Mouse (Mus musculus): ENCODE measurements around the gene Olfr466. TPM values are rescaled to one million over a fixed set of nuclear protein-coding genes. Genes with fewer than 3 reads are reported as not detected.
A peak's percentile ranks its signal among the peaks of the same experiment; 100 is the strongest.

Olfr466 gene
- polyA plus RNA-seq, 1 experiment from 2014 or later = not detected

DNA sequence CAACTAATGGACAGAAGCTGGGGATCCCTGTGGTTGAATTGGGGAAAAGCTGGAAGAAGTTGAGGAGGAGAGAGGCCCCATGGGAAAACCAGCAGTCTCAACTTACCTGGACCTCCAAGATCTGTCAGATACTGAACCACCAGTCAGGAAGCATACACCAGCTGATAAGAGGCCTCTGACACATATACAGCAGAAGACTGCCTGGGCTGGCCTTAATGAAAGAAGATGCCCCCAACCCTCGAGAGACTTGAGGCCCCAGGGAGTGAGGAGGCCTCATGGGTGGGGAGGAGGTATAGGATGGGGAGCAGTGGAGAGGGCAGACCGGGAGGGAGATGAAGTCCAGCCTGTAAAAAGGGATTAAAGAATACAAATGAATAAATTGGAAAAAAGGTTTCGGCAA lies 29.1 kb upstream of the Olfr466 start:
- H3K27me3 ChIP-seq (replicated peaks; ENCODE audit: insufficient read depth, low read length) = no peaks in the 10 kb centered on the region
- no peak overlapping the region for H3K4me2 ChIP-seq (replicated peaks; ENCODE audit: low read depth, low read length)
- ATAC-seq = no peak
- no peak for DNase-seq (ENCODE audit: low spot score)
- H3K9me3 ChIP-seq (ENCODE audit: low read length) = no peaks in the 10 kb centered on the region
- no peaks in the 10 kb centered on the region for H3K36me3 ChIP-seq (ENCODE audit: insufficient read depth, low read length)
- H3K9ac ChIP-seq (replicated peaks; ENCODE audit: low read depth) = no peak overlapping the region
- WGBS = 52% methylated on average over 3 of the region's 3 CpGs
- no peak overlapping the region for H3K27ac ChIP-seq (ENCODE audit: low read length)
- no peak for TF ChIP-seq CTCF (IDR thresholded peaks at IDR 0.05)
- TF ChIP-seq EP300 (IDR thresholded peaks at IDR 0.05) = no peak
- H3K4me1 ChIP-seq (ENCODE audit: insufficient read depth, low read depth, low read length) = no peaks in the 10 kb centered on the region
- H3K4me3 ChIP-seq (ENCODE audit: low read depth, low read length) = no peak overlapping the region

DNA sequence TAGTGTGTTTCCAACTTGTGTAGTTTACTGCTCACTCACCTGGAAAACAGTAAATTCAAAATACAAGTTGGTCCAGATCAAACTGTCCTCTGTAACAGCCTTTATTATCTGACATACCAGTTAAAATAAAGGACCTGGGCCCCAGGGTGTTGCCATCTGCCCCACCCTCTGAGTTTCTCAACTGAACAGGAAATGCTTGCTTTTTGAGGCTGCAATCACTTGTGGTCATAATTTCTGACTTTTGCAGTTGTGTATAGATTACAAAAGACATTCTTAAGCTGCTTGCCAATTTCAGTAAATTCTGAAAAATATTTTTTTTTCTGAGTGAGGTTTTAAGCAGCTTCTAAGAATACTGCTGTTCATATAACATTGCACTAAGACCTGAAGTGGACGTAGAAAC lies 27.9 kb upstream of the Olfr466 start:
- H3K27me3 ChIP-seq (replicated peaks; ENCODE audit: insufficient read depth, low read length) = no peaks in the 10 kb centered on the region
- WGBS = 76% methylated on average over 1 of the region's 1 CpGs
- H3K9ac ChIP-seq (replicated peaks; ENCODE audit: low read depth) = no peak overlapping the region
- DNase-seq (ENCODE audit: low spot score) = no peak
- no peaks in the 10 kb centered on the region for H3K9me3 ChIP-seq (ENCODE audit: low read length)
- no peaks in the 10 kb centered on the region for H3K36me3 ChIP-seq (ENCODE audit: insufficient read depth, low read length)
- TF ChIP-seq CTCF (IDR thresholded peaks at IDR 0.05) (no peak), EP300 (IDR thresholded peaks at IDR 0.05) (no peak)
- ATAC-seq = no peak
- H3K4me2 ChIP-seq (replicated peaks; ENCODE audit: low read depth, low read length) = no peak overlapping the region
- H3K4me1 ChIP-seq (ENCODE audit: insufficient read depth, low read depth, low read length) = no peaks in the 10 kb centered on the region
- no peak overlapping the region for H3K4me3 ChIP-seq (ENCODE audit: low read depth, low read length)
- no peak overlapping the region for H3K27ac ChIP-seq (ENCODE audit: low read length)

DNA sequence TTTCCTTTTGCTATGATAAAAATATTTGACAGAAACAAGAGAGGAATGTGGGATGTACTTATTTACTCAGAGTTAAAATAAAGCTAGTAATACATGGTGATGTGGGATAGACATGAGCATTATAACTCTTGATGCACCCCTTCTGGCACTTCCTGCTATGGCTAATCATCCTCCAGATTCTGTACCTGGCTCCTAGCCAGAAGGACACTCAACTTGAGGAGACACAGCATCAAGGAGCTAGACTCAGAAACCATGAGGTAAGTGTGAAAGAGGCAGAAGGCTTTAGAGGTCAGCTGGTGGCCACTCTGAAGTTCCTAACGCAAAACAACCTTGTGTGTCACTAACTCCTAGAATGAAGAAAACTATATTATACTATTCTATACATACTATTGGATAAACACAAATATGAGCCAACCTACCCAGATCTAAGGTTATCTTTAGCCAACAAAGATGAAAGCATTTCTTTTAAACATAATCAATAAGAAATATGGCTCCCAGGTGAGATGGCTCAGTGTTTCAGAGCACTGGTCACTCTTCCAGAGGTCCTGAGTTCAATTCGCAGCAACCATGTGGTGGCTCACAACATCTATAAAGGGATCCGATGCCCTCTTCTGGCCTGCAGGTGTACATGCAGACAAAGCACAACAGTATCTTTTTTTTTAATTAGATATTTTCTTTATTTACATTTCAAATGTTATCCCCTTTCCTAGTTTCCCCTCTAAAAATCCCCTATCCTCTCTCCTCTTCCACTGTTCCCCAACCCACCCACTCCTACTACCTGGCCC lies 22.8 kb upstream of the Olfr466 start:
- no peaks in the 10 kb centered on the region for H3K36me3 ChIP-seq (ENCODE audit: insufficient read depth, low read length)
- H3K9me3 ChIP-seq (ENCODE audit: low read length) = no peaks in the 10 kb centered on the region

DNA sequence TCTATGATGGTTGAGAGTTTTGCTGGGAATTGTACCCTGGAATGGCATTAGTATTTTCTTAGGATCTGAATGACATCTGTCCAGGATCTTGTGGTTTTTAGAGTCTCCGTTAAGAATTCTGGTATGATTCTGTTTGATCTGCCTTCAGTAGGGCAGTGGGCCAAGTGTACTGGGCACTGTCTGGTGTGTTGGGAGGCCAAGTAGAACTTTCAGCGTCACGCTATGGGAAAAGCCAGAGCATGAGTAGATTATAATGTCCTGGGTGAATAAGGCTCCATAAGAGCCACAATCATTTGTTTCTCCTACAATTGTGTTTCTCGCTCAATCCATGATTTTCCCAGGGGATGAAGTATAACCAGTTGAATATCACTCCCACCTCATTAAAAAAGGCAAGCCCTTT lies 12.3 kb upstream of the Olfr466 start, which contains the start of gene Olfr465-ps1:
Gene Olfr465-ps1 (plus strand): TSS at position 301 of the 400 bp plus-strand sequence.
- Histone ChIP-seq H3K4me3 (ENCODE audit: low read depth, low read length) (no peak within 1 kb of the TSS), H3K9me3 (ENCODE audit: low read length) (no peaks in the 10 kb centered on the region), H3K27me3 (replicated peaks; ENCODE audit: insufficient read depth, low read length) (no peaks in the 10 kb centered on the region), H3K27ac (ENCODE audit: low read length) (no peak within 1 kb of the TSS), H3K4me2 (replicated peaks; ENCODE audit: low read depth, low read length) (no peak within 1 kb of the TSS), H3K4me1 (ENCODE audit: insufficient read depth, low read depth, low read length) (no peaks in the 10 kb centered on the region), H3K36me3 (ENCODE audit: insufficient read depth, low read length) (no peaks in the 10 kb centered on the region), H3K9ac (replicated peaks; ENCODE audit: low read depth) (no peak within 1 kb of the TSS)
- TF ChIP-seq EP300 (IDR thresholded peaks at IDR 0.05) (no peak), CTCF (IDR thresholded peaks at IDR 0.05) (no peak)
- DNase-seq (ENCODE audit: low spot score) (no peak), ATAC-seq (no peak)
- 73% methylated on average over 4 of the region's 4 CpGs for WGBS

More for the DNA sequence above, 22.8 kb upstream of the Olfr466 start:
- Histone ChIP-seq H3K4me1 (ENCODE audit: insufficient read depth, low read depth, low read length) (no peaks in the 10 kb centered on the region), H3K4me3 (ENCODE audit: low read depth, low read length) (no peak overlapping the region), H3K27me3 (replicated peaks; ENCODE audit: insufficient read depth, low read length) (no peaks in the 10 kb centered on the region), H3K9ac (replicated peaks; ENCODE audit: low read depth) (no peak overlapping the region), H3K27ac (ENCODE audit: low read length) (no peak overlapping the region), H3K4me2 (replicated peaks; ENCODE audit: low read depth, low read length) (no peak overlapping the region)
- no peak for DNase-seq (ENCODE audit: low spot score)
- 67% methylated on average over 3 of the region's 3 CpGs for WGBS
- ATAC-seq = no peak
- peak; percentile 25 for TF ChIP-seq CTCF (IDR thresholded peaks at IDR 0.05)
- TF ChIP-seq EP300 (IDR thresholded peaks at IDR 0.05) = no peak

DNA sequence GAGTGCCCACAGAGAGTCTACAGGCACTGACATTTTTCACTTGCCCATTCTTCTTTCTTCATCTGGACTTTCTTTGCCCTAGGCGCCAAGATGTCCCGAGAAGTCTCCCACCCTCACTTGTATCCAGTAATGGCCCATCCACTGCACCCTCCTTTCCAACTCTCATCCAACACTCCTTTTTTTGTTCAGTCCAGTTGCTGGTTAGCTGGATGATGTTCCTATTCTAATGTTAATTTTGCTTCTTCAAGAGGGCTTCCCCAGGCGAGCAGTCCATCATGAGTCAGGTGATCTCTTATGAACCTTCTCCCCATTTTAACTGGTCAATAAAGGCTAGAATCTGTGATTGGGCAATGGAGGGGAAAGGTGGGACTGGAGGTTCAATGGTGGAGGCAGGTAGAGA lies 24.1 kb downstream of the Olfr466 start:
- DNase-seq (ENCODE audit: low spot score) (no peak), ATAC-seq (no peak)
- no peak overlapping the region for H3K27ac ChIP-seq (ENCODE audit: low read length)
- no peak overlapping the region for H3K4me2 ChIP-seq (replicated peaks; ENCODE audit: low read depth, low read length)
- no peak overlapping the region for H3K9ac ChIP-seq (replicated peaks; ENCODE audit: low read depth)
- H3K27me3 ChIP-seq (replicated peaks; ENCODE audit: insufficient read depth, low read length) = no peaks in the 10 kb centered on the region
- TF ChIP-seq CTCF (IDR thresholded peaks at IDR 0.05) = no peak
- TF ChIP-seq EP300 (IDR thresholded peaks at IDR 0.05) = no peak
- H3K9me3 ChIP-seq (ENCODE audit: low read length) = no peaks in the 10 kb centered on the region
- no peaks in the 10 kb centered on the region for H3K4me1 ChIP-seq (ENCODE audit: insufficient read depth, low read depth, low read length)
- H3K36me3 ChIP-seq (ENCODE audit: insufficient read depth, low read length) = no peaks in the 10 kb centered on the region
- H3K4me3 ChIP-seq (ENCODE audit: low read depth, low read length) = no peak overlapping the region
- 67% methylated on average over 3 of the region's 3 CpGs for WGBS

DNA sequence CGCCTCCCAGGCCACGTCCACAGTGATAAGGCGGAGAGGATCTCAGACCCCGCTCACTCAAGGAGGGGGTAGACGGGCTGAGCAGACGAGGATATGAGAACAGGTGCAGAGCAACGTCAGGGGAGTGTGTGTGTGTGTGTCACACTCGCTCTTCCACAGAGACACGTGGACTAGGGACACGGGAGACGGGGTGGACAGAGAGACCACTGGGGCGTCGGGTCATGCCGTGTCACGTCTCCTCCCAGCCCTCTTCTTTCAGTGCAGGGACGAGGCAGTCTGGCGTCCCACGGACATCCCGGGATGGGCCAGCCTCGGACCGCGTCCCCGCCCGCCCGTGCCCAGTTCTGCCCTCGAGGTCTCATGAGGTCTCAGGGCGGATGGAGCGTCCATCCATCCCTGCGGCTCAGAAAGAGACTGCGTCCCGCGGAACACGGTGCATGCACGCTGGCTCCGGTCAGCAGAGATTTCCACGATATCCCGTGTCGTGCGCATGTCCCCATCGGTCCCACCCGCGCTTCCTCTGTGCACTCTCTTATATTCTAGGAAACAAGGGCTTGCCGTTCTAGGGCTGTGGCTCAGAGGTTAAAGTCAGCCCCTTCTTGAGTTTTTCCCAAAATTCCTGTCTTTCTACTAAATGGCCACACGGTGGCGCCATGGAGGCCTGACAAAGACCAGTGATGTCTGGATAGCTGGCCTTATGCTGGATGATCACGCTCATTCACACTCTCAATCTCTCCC lies 25.9 kb downstream of the Olfr466 start:
- Histone ChIP-seq H3K9ac (replicated peaks; ENCODE audit: low read depth) (no peak overlapping the region), H3K36me3 (ENCODE audit: insufficient read depth, low read length) (no peaks in the 10 kb centered on the region), H3K27me3 (replicated peaks; ENCODE audit: insufficient read depth, low read length) (no peaks in the 10 kb centered on the region), H3K4me1 (ENCODE audit: insufficient read depth, low read depth, low read length) (no peaks in the 10 kb centered on the region), H3K4me2 (replicated peaks; ENCODE audit: low read depth, low read length) (no peak overlapping the region), H3K4me3 (ENCODE audit: low read depth, low read length) (no peak overlapping the region), H3K9me3 (ENCODE audit: low read length) (no peaks in the 10 kb centered on the region), H3K27ac (ENCODE audit: low read length) (no peak overlapping the region)
- DNase-seq (ENCODE audit: low spot score) (peak; percentile 33), ATAC-seq (no peak)
- TF ChIP-seq EP300 (IDR thresholded peaks at IDR 0.05) = no peak
- peak; percentile 62 for TF ChIP-seq CTCF (IDR thresholded peaks at IDR 0.05)
- 21% methylated on average over 36 of the region's 46 CpGs for WGBS

Data from lung, postnatal 0 days (tissue).